Mouse (Mus musculus) hindbrain, embryonic 13.5 days (tissue): ENCODE measurements around the gene Klra3. TPM values are rescaled to one million over a fixed set of nuclear protein-coding genes. Genes with fewer than 3 reads are reported as not detected.
"Not testable (repeated sequence)": the region's sequence is repeated elsewhere in the genome, so short reads cannot be mapped to it uniquely, and the experiment has no call there.

Experiments used
- ATAC-seq: fragments of 200-750 bp; cut with Nextera tagmentation; 2 replicates; pipeline ENCODE4 v1.8.0; 2017; ENCODE audit warnings: moderate TSS enrichment; ENCODE audit not compliant: low FRiP score
- H3K27ac ChIP-seq: fragments of 300-500 bp; sonication (generic); 2 replicates; pipeline ENCODE4 v1.5.1; 2015; ENCODE audit warnings: inconsistent platforms, mild to moderate bottlenecking, moderate library complexity
- H3K27me3 ChIP-seq: fragments of 300-500 bp; sonication (generic); 2 replicates; pipeline ENCODE4 v1.6.1; 2015; ENCODE audit warnings: mild to moderate bottlenecking, inconsistent platforms
- H3K36me3 ChIP-seq: fragments of 300-500 bp; sonication (generic); 2 replicates; pipeline ENCODE4 v1.6.1; 2015; ENCODE audit warnings: mild to moderate bottlenecking, inconsistent platforms
- H3K4me1 ChIP-seq: fragments of 300-500 bp; sonication (generic); replicated peaks from 2 replicates; pipeline ENCODE4 v1.6.1; 2015; ENCODE audit warnings: inconsistent platforms
- H3K4me2 ChIP-seq: fragments of 300-500 bp; sonication (generic); 2 replicates; pipeline ENCODE4 v1.6.1; 2015; ENCODE audit warnings: inconsistent platforms, mild to moderate bottlenecking, moderate library complexity
- H3K4me3 ChIP-seq: fragments of 300-500 bp; sonication (generic); 2 replicates; pipeline ENCODE4 v1.5.1; 2015; ENCODE audit warnings: mild to moderate bottlenecking, inconsistent platforms
- H3K9ac ChIP-seq: fragments of 300-500 bp; sonication (generic); 2 replicates; pipeline ENCODE4 v1.6.1; 2015; ENCODE audit warnings: mild to moderate bottlenecking, inconsistent platforms
- H3K9me3 ChIP-seq: fragments of 300-500 bp; sonication (generic); 2 replicates; pipeline ENCODE4 v1.6.1; 2016; ENCODE audit warnings: inconsistent platforms
- WGBS: fragments of 180-500 bp; shearing (Covaris S2); methylation state at CpG from one replicate; pipeline ENCODE4 v1.1.7; 2015; 5-methylcytosine and 5-hydroxymethylcytosine counted together
- polyA plus RNA-seq: library from polyadenylated mRNA; unstranded; fragments of >200 nt; fragmentation: Nextera tagmentation; extraction: Ambion mirVana; gene quantifications from 2 replicates; pipeline ENCODE4 v1.2.1, GENCODE M21; 2015

Gene Klra3
- polyA plus RNA-seq, result not detected in 2 replicates

DNA sequence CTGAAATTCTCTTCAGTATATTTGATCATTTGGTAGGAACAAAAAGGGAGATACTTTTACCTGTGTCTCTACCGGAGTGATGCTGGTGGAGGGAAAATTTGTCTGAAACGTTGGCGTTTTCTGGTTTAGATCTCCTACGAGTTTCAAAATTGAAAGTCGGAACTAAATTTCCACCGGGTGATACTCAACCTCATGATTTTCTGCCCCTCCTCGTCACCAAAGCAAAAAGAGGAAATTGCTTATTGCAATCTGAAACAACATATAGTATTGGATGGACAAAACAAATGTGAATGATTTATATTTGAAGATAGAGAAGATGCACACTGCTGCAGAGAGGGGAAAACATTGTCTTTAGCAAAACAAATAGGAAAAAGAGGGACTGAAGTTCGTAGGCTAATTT lies at the start of gene Klra3:
Gene Klra3 (minus strand): TSS at position 164 of the 400 bp plus-strand sequence.
- no peak within 1 kb of the TSS for H3K9ac ChIP-seq
- H3K27me3 ChIP-seq, result no peaks in the 10 kb centered on the region
- no peaks in the 10 kb centered on the region for H3K4me1 ChIP-seq
- H3K4me3 ChIP-seq, result no peak within 1 kb of the TSS
- peaks cover 4% of the 10 kb centered on the region; the same call in 1 of the 2 replicates for H3K9me3 ChIP-seq
- no peaks in the 10 kb centered on the region for H3K36me3 ChIP-seq
- WGBS, result 88% methylated on average over 8 of the region's 8 CpGs
- H3K4me2 ChIP-seq, result no peak within 1 kb of the TSS
- no peak for ATAC-seq
- no peak within 1 kb of the TSS for H3K27ac ChIP-seq

DNA sequence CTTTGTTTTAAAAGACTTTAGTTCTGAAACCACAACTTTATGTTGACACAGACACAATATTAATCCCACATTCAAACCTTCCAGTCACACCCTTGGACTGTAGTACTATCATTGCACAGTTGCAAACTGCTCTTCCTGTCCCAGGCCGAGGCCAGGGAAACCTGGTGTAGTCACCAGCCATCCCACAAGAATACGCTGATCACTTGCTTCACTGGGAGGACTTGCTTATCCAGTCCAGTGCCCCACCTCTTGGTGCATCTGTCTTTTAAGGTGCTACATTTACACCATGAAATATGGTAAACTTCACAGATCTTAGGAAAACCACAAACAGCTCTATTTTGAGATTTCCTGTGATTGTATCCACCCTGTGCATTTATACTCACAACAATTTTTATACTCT lies 49.4 kb upstream of the Klra3 start, which contains the start of gene Klra1:
Gene Klra1 (minus strand): TSS at position 125 of the 400 bp plus-strand sequence.
- H3K36me3 ChIP-seq, result no peaks in the 10 kb centered on the region
- no peaks in the 10 kb centered on the region for H3K4me1 ChIP-seq
- H3K27ac ChIP-seq, result no peak within 1 kb of the TSS
- H3K4me2 ChIP-seq, result no peak within 1 kb of the TSS
- H3K4me3 ChIP-seq, result no peak within 1 kb of the TSS
- 82% methylated on average over 2 of the region's 2 CpGs for WGBS
- no peaks in the 10 kb centered on the region for H3K27me3 ChIP-seq
- ATAC-seq, result no peak
- H3K9ac ChIP-seq, result no peak within 1 kb of the TSS
- H3K9me3 ChIP-seq, result peaks cover 7% of the 10 kb centered on the region; the same call in 1 of the 2 replicates

DNA sequence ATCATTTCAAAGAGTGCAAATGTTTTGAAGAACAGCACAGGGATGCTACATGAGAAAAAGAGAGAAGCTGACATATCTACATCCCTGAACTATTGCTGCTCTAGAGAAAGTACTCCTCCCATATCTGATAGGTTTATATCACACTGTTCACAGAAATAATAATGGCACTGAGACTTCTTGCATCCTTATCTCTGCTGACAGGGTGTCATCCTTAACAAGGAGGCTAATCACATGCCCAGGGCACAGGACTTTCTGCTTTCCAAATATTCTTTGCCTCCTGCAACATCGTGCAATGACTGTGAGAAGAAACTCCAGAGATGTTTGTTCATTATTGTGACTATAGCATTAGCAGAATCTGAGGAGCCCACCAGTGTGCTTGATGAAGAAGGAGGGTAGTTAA lies 48.4 kb upstream of the Klra3 start:
- no peak overlapping the region for H3K27ac ChIP-seq
- H3K36me3 ChIP-seq, result no peaks in the 10 kb centered on the region
- no peak for ATAC-seq
- no peaks in the 10 kb centered on the region for H3K27me3 ChIP-seq
- H3K9me3 ChIP-seq, result peaks cover 7% of the 10 kb centered on the region; the same call in 1 of the 2 replicates
- WGBS, result 63% methylated on average over 1 of the region's 1 CpGs
- H3K4me1 ChIP-seq, result no peaks in the 10 kb centered on the region
- H3K9ac ChIP-seq, result no peak overlapping the region
- H3K4me2 ChIP-seq, result no peak overlapping the region
- no peak overlapping the region for H3K4me3 ChIP-seq

DNA sequence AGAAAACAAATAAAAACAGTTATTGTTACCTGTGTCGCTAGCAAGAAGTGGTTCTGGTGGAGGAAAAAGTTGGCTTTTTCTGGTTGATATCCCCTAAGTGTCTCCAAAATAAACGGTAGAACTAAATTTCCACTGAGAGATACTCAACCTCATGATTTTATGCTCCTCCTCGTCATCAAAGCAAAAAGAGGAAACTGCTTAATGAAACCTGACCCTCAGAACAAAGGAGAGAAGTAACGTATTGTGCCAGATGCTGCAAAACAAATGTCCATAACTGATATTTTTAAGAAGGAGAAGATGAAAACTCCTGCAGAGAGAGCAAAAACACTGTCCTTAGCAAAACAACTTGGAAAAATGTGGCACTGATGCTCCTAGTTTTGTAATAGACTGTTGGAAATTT lies 45.0 kb upstream of the Klra3 start:
- H3K4me2 ChIP-seq, result no peak overlapping the region
- no peak overlapping the region for H3K4me3 ChIP-seq
- H3K27me3 ChIP-seq, result no peaks in the 10 kb centered on the region
- H3K27ac ChIP-seq, result no peak overlapping the region
- 77% methylated on average over 4 of the region's 4 CpGs for WGBS
- no peaks in the 10 kb centered on the region for H3K36me3 ChIP-seq
- peaks cover 7% of the 10 kb centered on the region; the same call in 1 of the 2 replicates for H3K9me3 ChIP-seq
- H3K4me1 ChIP-seq, result no peaks in the 10 kb centered on the region
- no peak overlapping the region for H3K9ac ChIP-seq
- no peak for ATAC-seq

DNA sequence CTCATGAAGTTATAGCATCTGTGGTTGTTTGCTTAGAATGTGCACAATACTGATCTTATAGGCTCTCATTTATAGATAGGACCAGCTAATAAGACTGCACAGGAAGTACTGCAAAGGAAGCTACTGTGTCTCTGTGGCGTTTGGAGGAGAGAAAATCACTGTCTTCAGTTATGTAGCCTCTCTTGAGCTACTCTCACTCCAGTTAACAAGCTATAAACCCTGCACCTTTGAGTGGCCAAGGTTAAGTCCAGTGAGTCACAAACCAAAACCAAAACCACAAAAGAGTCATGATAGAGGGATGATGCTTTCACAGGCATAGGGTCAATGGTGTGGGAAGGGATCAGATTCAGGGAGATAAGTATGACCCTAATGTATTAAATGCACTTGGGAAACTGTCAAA lies 8.0 kb upstream of the Klra3 start:
- H3K4me2 ChIP-seq, H3K36me3 ChIP-seq, H3K27me3 ChIP-seq, H3K27ac ChIP-seq, H3K4me1 ChIP-seq, H3K9ac ChIP-seq, ATAC-seq, H3K9me3 ChIP-seq, H3K4me3 ChIP-seq: not testable (repeated sequence)
- 49% methylated on average over 1 of the region's 1 CpGs for WGBS

DNA sequence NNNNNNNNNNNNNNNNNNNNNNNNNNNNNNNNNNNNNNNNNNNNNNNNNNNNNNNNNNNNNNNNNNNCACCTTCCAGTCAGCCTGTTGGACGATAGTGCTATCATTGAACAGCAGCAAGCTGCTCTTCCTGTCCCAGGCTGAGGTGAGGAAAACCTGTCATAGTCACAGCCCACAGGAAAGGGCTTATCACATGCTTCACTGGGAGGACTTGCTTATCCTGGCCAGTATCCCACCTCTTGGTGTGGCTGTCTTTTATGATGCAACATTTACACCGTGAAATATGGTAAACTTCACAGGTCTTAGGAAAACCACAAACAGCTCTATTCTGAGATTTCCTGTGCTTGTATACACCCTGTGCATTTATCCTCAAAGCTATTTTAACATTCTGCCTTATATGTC lies 4.6 kb upstream of the Klra3 start:
- H3K9me3 ChIP-seq, H3K36me3 ChIP-seq, H3K9ac ChIP-seq, H3K27ac ChIP-seq, H3K4me2 ChIP-seq, H3K4me3 ChIP-seq, H3K27me3 ChIP-seq, ATAC-seq, H3K4me1 ChIP-seq: not testable (repeated sequence)
- WGBS, result 90% methylated on average over 2 of the region's 2 CpGs

DNA sequence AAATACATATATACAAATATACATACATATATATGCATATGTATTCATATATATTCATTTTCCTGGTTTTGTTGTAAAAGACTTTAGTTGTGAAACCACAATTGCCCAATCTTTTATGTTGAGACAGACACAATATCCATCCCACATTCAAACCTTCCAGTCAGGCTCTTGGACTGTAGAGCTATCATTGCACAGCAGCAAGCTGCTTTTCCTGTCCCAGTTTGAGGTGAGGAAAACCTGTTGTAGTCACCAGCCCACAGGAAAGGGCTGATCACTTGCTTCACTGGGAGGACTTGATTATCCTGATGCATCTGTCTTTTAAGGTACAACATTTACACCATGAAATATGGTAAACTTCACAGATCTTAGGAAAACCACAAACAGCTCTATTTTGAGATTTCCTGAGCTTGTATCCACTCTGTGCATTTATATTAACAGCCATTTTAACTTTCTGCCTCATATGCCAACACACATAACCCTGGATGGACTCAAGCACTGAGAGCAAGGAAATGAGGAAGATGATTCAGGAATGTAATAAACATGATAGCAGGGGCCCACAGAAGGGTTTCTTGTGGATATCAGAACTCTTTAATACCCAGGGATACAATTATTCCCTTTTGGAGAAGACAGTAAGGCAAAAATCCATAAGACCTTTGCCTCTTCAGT lies 49.3 kb downstream of the Klra3 start:
- Histone ChIP-seq H3K27ac (no peak overlapping the region), H3K9me3 (no peaks in the 10 kb centered on the region), H3K27me3 (no peaks in the 10 kb centered on the region), H3K4me3 (no peak overlapping the region), H3K9ac (no peak overlapping the region), H3K4me2 (no peak overlapping the region), H3K4me1 (no peaks in the 10 kb centered on the region), H3K36me3 (no peaks in the 10 kb centered on the region)
- ATAC-seq, result no peak

DNA sequence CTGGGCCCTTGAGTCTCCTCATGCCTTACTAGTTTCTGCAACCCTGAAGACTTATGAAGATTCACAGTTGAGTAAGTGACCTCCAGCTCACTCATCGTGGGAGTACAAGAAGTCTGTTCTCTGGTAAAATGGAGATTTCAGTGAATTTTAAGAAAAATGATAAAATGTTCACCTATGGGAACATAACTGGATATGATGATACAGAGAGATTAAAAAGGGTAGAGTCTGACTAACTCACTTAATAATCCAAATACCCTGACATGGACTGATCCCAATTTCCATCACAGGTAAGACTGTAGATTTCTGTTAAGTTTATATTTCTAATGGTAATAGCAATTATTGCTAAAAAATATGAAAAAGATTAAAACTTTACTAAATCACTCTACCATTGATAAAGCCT lies 55.5 kb downstream of the Klra3 start, which contains the start of gene Klra10:
Gene Klra10 (minus strand): TSS at position 101 of the 400 bp plus-strand sequence.
- H3K9me3 ChIP-seq, ATAC-seq, H3K9ac ChIP-seq, H3K4me1 ChIP-seq, H3K4me2 ChIP-seq, H3K27me3 ChIP-seq, H3K36me3 ChIP-seq, H3K27ac ChIP-seq, H3K4me3 ChIP-seq: not testable (repeated sequence)
- WGBS, result 81% methylated on average over 1 of the region's 1 CpGs

Other genes with a start within 250 kb of the Klra3 start
- not detected in 2 replicates for gene Klra8, start 207.7 kb downstream of the Klra3 start, polyA plus RNA-seq
- not detected in 2 replicates for gene Klra9, start 144.5 kb downstream of the Klra3 start, polyA plus RNA-seq
- gene Klra7, start 104.3 kb downstream of the Klra3 start, polyA plus RNA-seq, result not detected in 2 replicates
- gene Klra10, start 55.6 kb downstream of the Klra3 start, polyA plus RNA-seq, result not detected in 2 replicates
- not detected in 2 replicates for gene Klra1, start 49.3 kb upstream of the Klra3 start, polyA plus RNA-seq